Mouse (Mus musculus): ENCODE data around the gene Tmem106a.

GRCm38 (mm10) chr11:101551751-101552475, 30.1 kb upstream of the Tmem106a start, which contains the start of the genes Brca1 and Nbr1:
- TF ChIP-seq CTCF (IDR thresholded peaks at IDR 0.05; ENCODE audit: control insufficient read depth, insufficient read depth, insufficient read length) (no peak), USF1 (IDR thresholded peaks at IDR 0.05; ENCODE audit: low read depth) (no peak), FOSL1 (IDR thresholded peaks at IDR 0.05; ENCODE audit: insufficient read depth, low read length, poor library complexity, severe bottlenecking) (no peak), MYOG (IDR thresholded peaks at IDR 0.05; ENCODE audit: control insufficient read depth, extremely low read depth, insufficient read length) (no peak), MAX (IDR thresholded peaks at IDR 0.05) (peak; percentile 8), MYOD1 (IDR thresholded peaks at IDR 0.05; ENCODE audit: control insufficient read depth, insufficient read length, low read depth) (no peak)
